Mouse (Mus musculus) lung, adult 18-20 months (tissue): ENCODE measurements around the gene Rnd2.
"Not testable (repeated sequence)": the region's sequence is repeated elsewhere in the genome, so short reads cannot be mapped to it uniquely, and the experiment has no call there.

Source experiments
- DNase-seq, 2 experiments: peaks; one replicate each; pipeline ENCODE4 v3.0.0; 2022; ENCODE audit warnings: mixed read lengths in 2 of 2

Gene Rnd2

GRCm38 (mm10) chr11:101447786-101448185 lies 17.0 kb upstream of the Rnd2 start:
- no peak for DNase-seq

DNA sequence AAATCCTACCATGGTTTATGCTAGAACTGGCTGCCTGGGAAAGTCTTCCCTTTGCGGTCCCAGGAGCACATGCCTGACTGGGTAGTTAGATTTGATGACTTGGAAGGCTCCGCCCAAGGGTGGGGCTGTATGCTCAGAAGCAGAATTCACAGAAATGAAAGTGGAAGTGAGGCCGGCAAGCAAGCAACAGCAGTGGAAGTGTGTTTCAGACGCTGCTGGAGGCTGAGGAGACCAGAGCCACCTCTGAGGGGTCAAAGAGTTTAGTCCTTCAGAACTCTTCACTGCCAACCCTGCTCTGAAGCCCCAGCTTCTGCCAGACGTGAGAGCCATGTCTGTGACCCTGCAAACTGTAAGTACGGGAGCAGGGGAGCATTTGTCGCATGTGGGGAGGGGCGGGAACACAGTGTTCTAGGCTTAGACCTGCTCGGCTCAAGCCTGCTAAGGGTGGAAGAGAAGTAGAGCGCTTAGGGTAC lies 16.5 kb upstream of the Rnd2 start, which contains the start of gene Ifi35:
Gene Ifi35 (plus strand): TSS at position 134 of the 473 bp plus-strand sequence.
- DNase-seq = peak; percentile 91 to 93

DNA sequence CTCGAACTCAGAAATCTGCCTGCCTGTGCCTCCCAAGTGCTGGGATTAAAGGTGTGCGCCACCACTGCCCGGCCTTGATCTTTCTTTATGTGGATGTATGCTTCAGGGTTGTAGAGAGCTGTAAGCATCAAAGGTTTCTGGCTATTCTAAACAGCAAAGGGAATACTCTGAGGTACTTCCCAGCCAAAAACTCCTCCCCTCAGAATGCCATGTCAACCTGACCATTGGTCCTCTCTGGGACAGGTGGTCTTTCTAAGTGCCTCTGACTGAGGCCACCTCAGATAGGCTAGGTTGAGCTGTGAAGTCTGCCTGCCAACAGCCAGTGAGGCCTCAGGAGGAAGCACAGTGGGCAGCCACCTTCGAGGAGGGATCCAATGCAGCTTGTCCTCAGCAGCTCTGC lies 15.9 kb upstream of the Rnd2 start:
- DNase-seq = peak in 1 of 2 experiments; percentile 17

DNA sequence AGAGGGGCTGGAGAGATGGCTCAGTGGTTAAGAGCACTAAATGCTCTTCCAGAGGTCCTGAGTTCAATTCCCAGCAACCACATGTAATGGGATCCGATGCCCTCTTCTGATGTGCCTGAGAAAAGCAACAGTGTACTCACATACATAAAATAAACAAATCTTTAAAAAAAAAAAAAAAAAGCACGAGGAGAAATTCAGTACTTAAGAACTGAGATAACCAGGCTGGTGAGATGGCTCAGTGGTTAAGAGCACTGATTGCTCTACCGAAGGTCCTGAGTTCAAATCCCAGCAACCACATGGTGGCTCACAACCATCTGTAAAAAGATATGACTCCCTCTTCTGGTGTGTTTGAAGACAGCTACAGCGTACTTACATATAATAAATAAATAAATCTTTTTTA lies 15.2 kb upstream of the Rnd2 start:
- DNase-seq = not testable (repeated sequence)

- DNase-seq = peak in 1 of 2 experiments; percentile 36
Observed at GRCm38 (mm10) chr11:101450394-101450793, 14.4 kb upstream of the Rnd2 start.

DNA sequence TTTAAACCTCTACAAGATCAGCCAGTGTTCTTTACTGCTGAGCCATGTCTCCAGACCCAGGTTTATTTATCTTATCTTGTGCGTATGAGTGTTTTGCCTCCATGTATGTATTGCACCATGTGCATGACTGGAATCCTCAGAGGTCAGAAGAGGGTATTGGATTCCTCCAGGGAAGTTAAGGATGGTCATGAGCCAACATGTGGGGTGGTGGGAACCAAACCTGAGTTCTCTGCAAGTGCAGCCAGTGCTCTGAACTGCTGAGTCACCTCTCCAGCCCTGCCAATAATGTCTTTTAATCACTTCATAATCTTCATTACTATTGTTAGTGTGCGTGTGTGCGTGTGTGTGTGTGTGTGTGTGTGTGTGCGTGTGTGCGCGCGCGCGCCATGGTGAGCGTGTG lies 13.3 kb upstream of the Rnd2 start:
- no peak for DNase-seq

DNA sequence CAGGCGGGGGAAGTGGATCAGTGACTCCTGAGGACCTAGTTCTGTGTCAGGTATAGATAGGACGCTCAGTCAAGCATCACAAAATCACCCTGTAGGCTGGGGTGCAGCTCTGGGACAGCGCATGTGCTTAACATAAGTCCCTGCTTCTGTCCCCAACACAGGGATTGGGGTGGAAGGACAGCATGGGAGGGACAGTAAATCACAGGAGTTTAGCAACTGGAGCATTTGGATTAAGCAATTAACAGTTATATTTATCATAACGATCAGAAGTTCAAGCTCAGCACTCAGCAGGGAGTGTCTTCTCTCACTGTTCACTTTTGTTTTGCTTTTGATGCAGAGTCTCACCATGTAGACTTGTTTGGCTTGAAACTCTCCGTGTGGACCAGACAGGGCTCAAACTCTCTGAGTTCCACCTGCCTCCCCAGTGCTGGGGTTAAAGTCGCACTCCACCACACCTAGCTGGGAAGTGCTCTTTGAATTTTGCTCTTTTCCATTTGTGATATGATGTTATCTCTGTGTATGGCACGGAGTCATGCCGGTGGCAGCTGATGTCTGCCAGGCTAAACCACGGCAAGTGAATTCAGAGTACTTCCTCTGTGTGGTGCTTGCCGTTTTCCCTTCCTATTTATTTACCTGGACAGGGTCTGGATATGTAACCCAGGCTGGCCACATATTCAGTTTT lies 12.6 kb upstream of the Rnd2 start:
- DNase-seq = no peak

GRCm38 (mm10) chr11:101454702-101455101 lies 10.1 kb upstream of the Rnd2 start:
- DNase-seq = no peak

- no peak for DNase-seq
Observed at GRCm38 (mm10) chr11:101455627-101456026, 9.2 kb upstream of the Rnd2 start.

DNA sequence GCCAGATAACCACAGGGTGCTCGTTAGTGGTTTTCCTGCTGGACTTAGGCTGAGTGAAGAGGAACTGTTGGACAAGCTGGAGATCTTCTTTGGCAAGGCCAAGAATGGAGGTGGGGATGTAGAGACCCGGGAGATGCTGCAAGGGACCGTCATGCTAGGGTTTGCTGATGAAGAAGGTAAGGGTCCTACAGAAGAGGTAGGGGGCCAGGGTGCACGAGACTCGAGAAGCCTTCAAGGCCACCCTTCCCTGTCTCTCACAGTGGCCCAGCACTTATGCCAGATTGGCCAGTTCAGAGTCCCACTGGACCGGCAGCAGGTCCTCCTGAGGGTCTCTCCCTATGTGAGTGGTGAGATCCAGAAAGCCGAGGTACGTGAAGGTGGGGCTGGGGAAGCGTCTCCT lies 7.2 kb upstream of the Rnd2 start:
- DNase-seq = no peak

- DNase-seq = no peak
Observed at GRCm38 (mm10) chr11:101458217-101458616, 6.6 kb upstream of the Rnd2 start.

DNA sequence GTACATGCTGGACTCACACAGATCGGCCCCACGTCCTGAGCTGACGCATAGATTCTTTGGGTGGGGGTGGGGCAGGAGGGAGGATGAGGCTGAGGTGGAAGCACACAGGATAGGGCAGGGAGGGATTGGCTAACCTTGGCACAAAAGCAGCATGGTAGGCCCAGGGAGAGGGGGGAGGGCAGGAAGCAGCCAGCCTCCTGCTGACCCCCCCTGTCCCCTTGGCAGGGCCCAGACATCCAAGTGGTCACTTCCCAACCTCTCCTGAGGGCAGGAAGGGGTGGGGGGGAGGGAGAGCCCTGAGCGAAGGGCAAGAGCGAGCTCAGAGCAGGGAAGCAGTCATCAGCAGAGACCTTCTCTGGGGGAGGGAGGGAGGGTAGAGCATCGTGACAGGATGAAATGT lies 5.1 kb upstream of the Rnd2 start:
- DNase-seq = peak; percentile 58 to 75

DNA sequence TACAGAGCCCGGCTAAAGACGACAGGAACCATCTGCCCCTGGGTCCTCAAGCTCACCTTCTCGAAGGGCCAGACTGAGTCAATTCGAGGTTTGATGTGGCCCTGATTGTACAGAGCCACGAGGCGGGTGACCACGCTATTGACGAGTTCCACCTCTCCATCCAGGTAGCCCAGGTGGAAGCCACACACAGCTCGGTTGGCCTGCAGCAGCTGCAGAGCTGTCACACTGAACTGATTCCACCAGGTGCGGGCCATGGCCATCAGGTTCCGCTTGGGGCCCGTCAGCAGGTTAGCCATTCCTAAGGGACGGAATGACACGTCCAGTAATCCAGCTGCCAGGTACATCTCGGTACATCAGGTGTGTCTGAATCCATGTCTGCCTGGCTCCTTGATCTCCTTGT lies 4.5 kb upstream of the Rnd2 start:
- DNase-seq = no peak

DNA sequence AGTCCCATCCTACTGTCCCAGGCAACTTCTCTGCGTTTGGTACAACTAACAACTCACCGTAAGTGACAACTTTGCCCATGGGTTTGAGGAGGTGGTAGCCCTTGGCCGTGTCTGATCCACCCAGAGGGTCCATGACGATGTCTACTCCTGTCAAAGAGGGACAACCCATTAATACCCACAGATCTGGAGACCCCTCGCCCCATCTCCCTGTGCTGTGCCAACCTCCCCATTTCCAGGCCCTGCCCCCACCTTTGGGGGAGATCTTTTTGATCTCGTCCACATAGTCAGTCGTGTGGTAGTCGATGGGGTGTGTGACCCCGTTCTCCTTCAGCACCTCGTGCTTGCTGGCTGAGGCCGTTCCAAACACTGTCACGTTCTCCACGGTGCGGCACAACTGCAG lies 2.7 kb upstream of the Rnd2 start:
- DNase-seq = no peak

DNA sequence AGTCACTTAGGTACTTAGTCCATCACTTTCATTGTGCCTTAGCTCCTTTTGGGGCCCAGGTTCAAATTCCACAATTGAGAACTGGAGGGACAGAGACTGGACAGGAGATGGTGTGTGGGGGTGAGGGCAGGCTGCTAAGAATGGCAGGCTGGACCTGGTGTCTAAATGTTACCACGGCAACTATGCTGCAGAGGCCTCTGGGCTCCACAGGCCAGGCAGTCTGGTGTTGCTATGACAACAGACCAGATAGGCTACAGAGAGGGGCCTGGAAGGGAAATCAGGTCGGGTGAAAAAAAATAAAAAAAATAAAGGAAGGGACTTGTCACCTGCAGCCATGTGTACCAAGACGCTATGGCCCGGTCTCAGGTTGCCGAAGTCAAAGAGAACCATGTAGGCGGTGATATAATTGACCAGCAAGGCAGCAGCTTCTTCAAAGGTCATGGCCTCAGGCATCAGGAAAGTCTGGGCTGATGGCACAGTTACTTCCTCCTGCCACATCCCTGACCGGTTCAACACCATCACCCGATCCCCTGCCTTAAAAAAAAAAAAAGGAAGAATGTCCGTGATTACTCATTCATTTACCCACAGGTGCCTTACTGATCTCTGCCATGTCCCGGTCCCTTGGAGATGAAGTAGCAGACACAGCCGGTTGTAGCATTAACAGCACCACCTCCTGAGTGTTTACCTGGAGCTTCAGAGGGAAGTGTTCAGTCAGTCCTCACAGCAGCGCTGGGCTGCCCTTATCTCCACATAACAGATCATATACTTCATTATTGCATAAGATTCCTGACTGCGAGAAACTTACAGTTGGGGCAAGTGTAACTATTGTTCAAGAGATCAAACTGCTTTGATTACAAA lies 2.0 kb upstream of the Rnd2 start:
- DNase-seq = peak in 1 of 2 experiments; percentile 9

DNA sequence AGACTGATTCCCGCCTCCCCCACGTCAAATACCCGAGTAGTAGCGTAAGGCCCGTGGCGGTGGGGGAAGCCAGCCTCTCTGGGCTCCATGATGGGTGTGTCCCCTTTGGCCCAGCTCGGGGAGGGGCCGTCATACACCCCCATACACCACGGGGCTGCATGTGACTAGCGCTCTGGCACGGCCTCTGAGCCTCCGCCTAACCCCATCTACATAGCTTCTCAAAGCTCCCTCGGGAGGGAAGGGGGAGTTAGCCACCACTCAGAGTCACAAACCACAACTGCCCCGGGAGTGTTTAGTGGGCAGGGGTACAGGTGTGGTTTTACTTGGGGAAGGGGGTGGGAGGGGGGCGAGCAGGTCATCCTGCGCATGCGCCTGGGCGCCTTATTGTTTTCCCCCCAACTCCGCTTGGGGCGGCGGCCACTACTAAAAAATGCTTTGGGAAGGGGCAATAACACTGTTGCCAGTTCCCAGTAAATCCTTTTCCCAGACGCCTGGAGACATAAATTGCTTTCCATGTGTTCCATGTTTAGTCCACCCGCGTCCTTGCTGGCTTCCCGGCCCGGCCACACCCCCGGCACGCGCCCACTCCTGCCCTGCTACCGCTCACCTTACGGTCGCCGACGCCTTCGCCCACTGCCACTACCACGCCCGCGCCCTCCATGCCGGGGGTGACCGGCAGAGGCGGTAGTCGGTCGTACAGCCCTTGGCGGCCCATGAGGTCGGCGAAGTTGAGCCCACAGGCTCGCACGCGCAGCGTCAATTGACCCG lies 486 bp downstream of the Rnd2 start:
- peak; percentile 79 to 85 for DNase-seq

GRCm38 (mm10) chr11:101465869-101466551 lies 1.2 kb downstream of the Rnd2 start, which contains the start of gene Vat1:
Vat1 (minus strand) TSS chr11:101466230.
- peak; percentile 75 to 81 for DNase-seq

DNA sequence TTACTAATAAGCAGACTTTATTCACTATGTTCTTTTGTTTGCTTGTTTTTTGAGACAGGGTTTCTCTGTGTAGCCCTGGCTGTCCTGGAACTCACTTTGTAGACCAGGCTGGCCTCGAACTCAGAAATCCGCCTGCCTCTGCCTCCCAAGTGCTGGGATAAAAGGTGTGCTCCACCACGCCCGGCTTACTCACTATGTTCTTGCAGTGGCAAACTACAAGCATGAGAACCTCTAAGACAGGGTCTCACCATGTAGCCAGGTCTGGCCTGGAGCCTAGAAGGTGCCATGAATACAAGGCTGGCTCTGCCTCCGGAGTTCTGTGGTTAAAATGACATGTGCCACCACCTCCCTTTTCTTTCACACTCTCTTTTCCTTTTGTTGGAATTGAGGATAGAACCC lies 1.8 kb downstream of the Rnd2 start:
- not testable (repeated sequence) for DNase-seq

- peak; percentile 73 to 83 for DNase-seq
Observed at GRCm38 (mm10) chr11:101467477-101468262, 2.9 kb downstream of the Rnd2 start.

DNA sequence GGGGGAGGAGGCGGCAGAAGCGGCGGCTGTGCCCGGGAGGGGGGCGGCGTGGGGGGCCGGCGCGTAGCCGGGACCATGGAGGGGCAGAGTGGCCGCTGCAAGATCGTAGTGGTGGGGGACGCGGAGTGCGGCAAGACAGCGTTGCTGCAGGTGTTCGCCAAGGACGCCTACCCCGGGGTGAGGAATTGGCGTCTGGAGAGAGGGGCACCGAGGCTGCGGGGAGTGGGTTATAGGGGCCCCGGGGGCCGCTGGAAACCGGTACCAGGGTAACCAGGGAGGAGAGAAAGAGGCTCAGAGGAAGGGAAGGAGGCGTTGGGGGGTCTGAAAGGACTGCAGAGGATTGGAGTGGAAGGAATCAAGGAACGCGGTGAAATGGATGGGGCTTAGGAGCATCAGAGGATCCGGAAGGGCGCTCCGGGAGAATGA lies 3.5 kb downstream of the Rnd2 start:
- DNase-seq = peak in 1 of 2 experiments; percentile 19

DNA sequence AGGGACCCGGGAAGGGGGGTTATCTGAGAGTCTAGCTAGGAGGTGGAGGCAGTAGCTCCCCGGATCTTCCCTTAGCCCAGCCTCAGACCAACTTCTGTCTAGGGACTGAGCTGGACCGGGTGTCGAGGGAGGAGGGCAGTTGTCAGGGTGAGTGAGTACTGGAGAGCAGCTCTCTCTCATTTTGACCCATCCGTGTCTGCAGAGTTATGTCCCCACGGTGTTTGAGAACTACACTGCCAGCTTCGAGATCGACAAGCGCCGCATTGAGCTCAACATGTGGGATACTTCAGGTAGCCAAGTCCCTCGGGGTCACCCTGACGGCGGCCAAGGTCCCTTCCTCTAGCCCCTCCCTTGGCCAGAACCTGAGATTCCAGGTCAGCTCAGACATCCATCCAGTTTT lies 3.9 kb downstream of the Rnd2 start:
- DNase-seq = no peak

DNA sequence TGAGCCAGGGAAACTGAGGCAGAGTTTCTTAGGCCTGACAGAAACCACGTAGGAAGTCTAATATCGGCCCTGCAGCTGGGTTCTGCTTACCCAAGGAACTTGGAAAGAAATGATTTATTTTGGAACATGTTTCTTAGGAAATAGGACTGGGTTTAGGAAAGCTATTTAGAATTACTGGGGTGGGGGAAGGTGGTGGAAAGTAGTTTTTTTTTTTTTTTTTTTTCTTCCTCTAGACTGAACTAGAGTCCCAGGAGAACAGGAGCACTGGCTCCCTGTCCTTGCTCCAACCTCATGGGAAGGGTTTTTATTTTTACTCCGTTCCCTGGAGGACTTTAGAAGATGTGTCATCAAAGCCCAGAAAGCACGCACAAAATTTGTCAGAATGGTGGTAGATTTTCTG lies 4.4 kb downstream of the Rnd2 start:
- no peak for DNase-seq
